Mouse (Mus musculus) embryonic facial prominence, embryonic 15.5 days (tissue): ENCODE measurements around the gene Smurf2. TPM values are rescaled to one million over a fixed set of nuclear protein-coding genes. Genes with fewer than 3 reads are reported as not detected.
A peak's percentile ranks its signal among the peaks of the same experiment; 100 is the strongest.

Experiments used
- ATAC-seq: fragments of 200-750 bp; cut with Nextera tagmentation; 2 replicates; pipeline ENCODE4 v1.8.0; 2017; ENCODE audit warnings: low read depth, moderate TSS enrichment; ENCODE audit not compliant: insufficient number of reproducible peaks, low FRiP score, low TSS enrichment
- H3K27ac ChIP-seq: fragments of 300-500 bp; sonication (generic); replicated peaks from 2 replicates; pipeline ENCODE4 v1.5.1; 2015; ENCODE audit warnings: mild to moderate bottlenecking, inconsistent platforms
- H3K27me3 ChIP-seq: fragments of 300-500 bp; sonication (generic); 2 replicates; pipeline ENCODE4 v1.6.1; 2015; ENCODE audit warnings: inconsistent platforms
- H3K36me3 ChIP-seq: fragments of 300-500 bp; sonication (generic); 2 replicates; pipeline ENCODE4 v1.6.1; 2015; ENCODE audit warnings: mild to moderate bottlenecking, inconsistent platforms
- H3K4me1 ChIP-seq: fragments of 300-500 bp; sonication (generic); 2 replicates; pipeline ENCODE4 v1.6.1; 2015; ENCODE audit warnings: inconsistent platforms
- H3K4me2 ChIP-seq: fragments of 300-500 bp; sonication (generic); replicated peaks from 2 replicates; pipeline ENCODE4 v1.6.1; 2015; ENCODE audit warnings: mild to moderate bottlenecking, inconsistent platforms
- H3K4me3 ChIP-seq: fragments of 300-500 bp; sonication (generic); replicated peaks from 2 replicates; pipeline ENCODE4 v1.5.1; 2015; ENCODE audit warnings: mild to moderate bottlenecking, inconsistent platforms
- H3K9ac ChIP-seq: fragments of 300-500 bp; sonication (generic); 2 replicates; pipeline ENCODE4 v1.6.1; 2015; ENCODE audit warnings: inconsistent platforms
- H3K9me3 ChIP-seq: fragments of 300-500 bp; sonication (generic); replicated peaks from 2 replicates; pipeline ENCODE4 v1.6.1; 2016; ENCODE audit warnings: inconsistent platforms
- WGBS: fragments of 180-500 bp; shearing (Covaris S2); methylation state at CpG from one replicate; pipeline ENCODE4 v1.1.7; 2015; 5-methylcytosine and 5-hydroxymethylcytosine counted together
- microRNA-seq: library from miRNA; unstranded; fragments of <30 nt; microRNA quantifications from one replicate; pipeline ENCODE4, GENCODE M21; 2016; ENCODE audit warnings: borderline number of aligned reads
- polyA plus RNA-seq: library from polyadenylated mRNA; unstranded; fragments of >200 nt; fragmentation: Nextera tagmentation; extraction: Ambion mirVana; gene quantifications from 2 replicates; pipeline ENCODE4 v1.2.1, GENCODE M21; 2015

Gene Smurf2
- polyA plus RNA-seq, 1 experiment from 2014 or later, result 13.2 TPM

DNA sequence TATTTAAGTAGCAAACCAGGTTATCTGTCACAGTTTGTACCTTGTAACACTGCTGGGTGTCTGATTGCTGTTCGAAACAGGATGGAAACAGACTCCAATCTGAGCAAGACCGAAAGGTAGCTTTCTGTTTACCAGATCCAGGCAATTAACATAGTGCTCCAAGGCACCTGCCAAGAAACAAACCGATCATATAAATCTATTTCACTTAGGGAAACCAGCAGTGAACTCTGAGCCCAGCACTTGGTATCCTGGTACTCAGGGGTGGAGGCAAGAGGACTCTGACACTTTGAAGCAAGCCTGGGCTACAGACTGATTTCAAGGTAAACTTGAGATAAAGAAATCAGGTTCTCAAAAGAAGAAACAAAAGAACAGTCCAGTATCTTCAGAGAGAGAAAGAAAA lies 143.1 kb downstream of the Smurf2 start:
- Histone ChIP-seq H3K27me3 (no peaks in the 10 kb centered on the region), H3K36me3 (peaks cover 55% of the 10 kb centered on the region), H3K9ac (no peak overlapping the region), H3K4me3 (no peak overlapping the region), H3K4me2 (no peak overlapping the region), H3K9me3 (no peaks in the 10 kb centered on the region), H3K4me1 (peaks cover 11% of the 10 kb centered on the region; the same call in 1 of the 2 replicates), H3K27ac (no peak overlapping the region)
- 86% methylated on average over 3 of the region's 3 CpGs for WGBS
- ATAC-seq, result no peak

DNA sequence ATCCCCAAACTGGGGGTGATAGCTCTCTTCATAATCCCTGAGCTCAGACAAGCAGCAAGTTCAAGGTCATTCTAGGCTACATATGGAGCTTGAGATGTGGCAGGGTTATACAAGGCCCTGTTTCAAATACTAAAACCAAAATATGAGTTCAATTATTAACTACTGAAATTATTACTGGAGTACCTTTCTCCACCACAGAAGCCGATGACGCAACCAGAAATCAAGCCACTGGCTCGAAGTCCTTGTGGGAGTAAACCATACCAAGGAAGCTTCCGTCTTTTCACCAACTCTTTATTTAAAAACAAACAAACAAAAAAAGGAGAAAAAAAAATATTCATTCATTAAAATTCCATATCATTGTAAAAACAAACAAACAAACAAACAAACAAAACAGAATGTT lies 143.6 kb downstream of the Smurf2 start:
- Histone ChIP-seq H3K36me3 (peaks cover 55% of the 10 kb centered on the region), H3K27me3 (no peaks in the 10 kb centered on the region), H3K9me3 (no peaks in the 10 kb centered on the region), H3K4me3 (no peak overlapping the region), H3K27ac (no peak overlapping the region), H3K9ac (no peak overlapping the region), H3K4me2 (no peak overlapping the region), H3K4me1 (peaks cover 11% of the 10 kb centered on the region; the same call in 1 of the 2 replicates)
- whole genome bisulfite sequencing, result 93% methylated on average over 4 of the region's 4 CpGs
- no peak for ATAC-seq

DNA sequence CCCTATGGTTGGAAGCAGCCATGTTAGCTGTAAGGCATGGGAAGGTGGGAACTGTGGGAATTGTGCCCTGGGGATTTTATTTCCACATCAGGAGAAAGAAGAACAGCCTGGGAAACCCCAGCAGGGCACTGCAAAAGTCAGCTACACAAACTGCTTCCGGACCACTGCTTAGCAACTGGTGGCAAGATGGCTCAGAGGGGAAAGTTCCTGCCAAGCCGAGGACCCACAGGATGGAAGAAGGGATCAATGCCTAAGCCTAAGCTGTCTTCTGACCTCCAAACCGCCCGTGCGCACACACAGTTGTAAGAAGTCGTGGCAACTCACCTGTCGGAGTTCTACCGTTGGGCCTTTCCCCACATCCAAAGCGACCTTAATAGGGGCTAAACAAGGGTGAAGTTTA lies 147.5 kb downstream of the Smurf2 start:
- H3K36me3 ChIP-seq, result peaks cover 72% of the 10 kb centered on the region
- WGBS, result 92% methylated on average over 9 of the region's 9 CpGs
- H3K27me3 ChIP-seq, result no peaks in the 10 kb centered on the region
- no peak overlapping the region for H3K4me2 ChIP-seq
- H3K9ac ChIP-seq, result no peak overlapping the region
- peaks cover 6% of the 10 kb centered on the region; the same call in 1 of the 2 replicates for H3K4me1 ChIP-seq
- H3K27ac ChIP-seq, result no peak overlapping the region
- ATAC-seq, result no peak
- H3K4me3 ChIP-seq, result no peak overlapping the region
- no peaks in the 10 kb centered on the region for H3K9me3 ChIP-seq

DNA sequence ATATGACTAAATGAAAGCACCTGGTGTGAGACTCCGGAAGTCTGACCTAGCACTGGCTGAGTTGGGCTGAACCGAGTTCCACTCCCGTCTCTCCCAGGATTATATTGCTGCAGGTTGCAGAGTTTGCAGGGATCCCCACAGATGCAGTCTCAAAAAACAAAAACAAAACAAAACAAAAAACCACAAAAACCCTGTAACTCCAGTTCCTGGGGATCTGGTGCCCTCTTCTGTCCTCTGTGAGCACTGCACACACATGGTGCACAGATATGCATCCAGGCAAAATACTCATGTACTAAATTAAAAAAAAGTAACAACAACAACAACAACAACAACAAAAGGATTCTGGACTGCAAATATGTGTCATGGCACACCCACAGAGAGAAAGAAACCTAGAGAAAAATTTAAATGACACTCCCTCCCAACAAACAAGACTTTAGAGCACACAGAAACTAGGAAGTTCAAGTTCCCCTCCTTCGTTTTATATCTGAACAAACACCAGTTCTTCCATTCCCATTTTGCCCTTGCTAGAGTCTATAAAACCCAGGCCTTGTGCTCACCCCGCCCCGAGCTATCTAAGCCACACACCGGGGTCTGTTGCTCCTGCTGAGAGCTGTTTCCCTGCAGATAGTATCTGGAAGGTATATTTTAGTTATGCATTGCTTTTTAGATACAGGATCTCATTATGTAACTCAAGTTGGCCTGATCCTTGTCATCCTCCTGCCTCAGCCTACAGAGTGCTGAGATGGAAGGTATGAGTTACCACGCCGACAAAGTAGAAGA lies 150.1 kb downstream of the Smurf2 start:
- no peak for ATAC-seq
- Histone ChIP-seq H3K9me3 (0 out of 2 replicates have a peak, but pooled peaks cover 4% of the 10 kb centered on the region), H3K36me3 (peaks cover 89% of the 10 kb centered on the region), H3K4me1 (no peaks in the 10 kb centered on the region), H3K27me3 (no peaks in the 10 kb centered on the region), H3K9ac (no peak overlapping the region), H3K4me2 (no peak overlapping the region), H3K27ac (no peak overlapping the region), H3K4me3 (no peak overlapping the region)
- 90% methylated on average over 9 of the region's 9 CpGs for WGBS

Small RNAs within 50 kb of the gene (microRNA-seq; reads per million reads assigned to microRNA genes)
- gene Gm25994, result not detected
- gene Gm27322, result 0.52 reads per million
- gene Mir3064, result 8.4 reads per million, percentile 27 among the genes with 10 or more reads in this experiment

Other genes starting within 250 kb of the Smurf2 start
- gene Pecam1, start 170.1 kb downstream of the Smurf2 start, polyA plus RNA-seq, result 43.6 and 43.7 TPM in 2 replicates
- 2.6 and 3.0 TPM in 2 replicates for gene Milr1, start 169.5 kb downstream of the Smurf2 start, polyA plus RNA-seq
- 12.7 and 13.8 TPM in 2 replicates for gene Polg2, start 141.2 kb downstream of the Smurf2 start, polyA plus RNA-seq
- gene Ddx5, start 131.5 kb downstream of the Smurf2 start, polyA plus RNA-seq, result 297 and 314 TPM in 2 replicates
- 23.1 and 23.6 TPM in 2 replicates for gene Cep95, start 131.5 kb downstream of the Smurf2 start, polyA plus RNA-seq
- 244 and 280 TPM in 2 replicates for gene Kpna2, start 78.8 kb upstream of the Smurf2 start, polyA plus RNA-seq
- gene 1810010H24Rik, start 105.0 kb upstream of the Smurf2 start, polyA plus RNA-seq, result 4.7 and 5.0 TPM in 2 replicates
- gene Bptf, start 211.4 kb upstream of the Smurf2 start, polyA plus RNA-seq, result 29.5 and 34.0 TPM in 2 replicates